Mouse (Mus musculus): ENCODE data around the gene Olfr1028. TPM values are rescaled to one million over a fixed set of nuclear protein-coding genes. Genes with fewer than 3 reads are reported as not detected.

Gene Olfr1028
- polyA plus RNA-seq, 1 experiment from 2014 or later, result not detected

Other genes starting within 250 kb of the Olfr1028 start
- gene Olfr1009, start 235.0 kb upstream of the Olfr1028 start, polyA plus RNA-seq (2015; fragmentation: Nextera tagmentation; extraction: Ambion mirVana), result not detected in 2 replicates
- gene Olfr1012, start 187.7 kb upstream of the Olfr1028 start, polyA plus RNA-seq (2015; fragmentation: Nextera tagmentation; extraction: Ambion mirVana), result not detected in 2 replicates
- gene Olfr1013, start 183.3 kb upstream of the Olfr1028 start, polyA plus RNA-seq (2015; fragmentation: Nextera tagmentation; extraction: Ambion mirVana), result not detected in 2 replicates
- gene Olfr1014, start 177.7 kb upstream of the Olfr1028 start, polyA plus RNA-seq (2015; fragmentation: Nextera tagmentation; extraction: Ambion mirVana), result not detected in 2 replicates
- gene Olfr1015, start 168.4 kb upstream of the Olfr1028 start, polyA plus RNA-seq (2015; fragmentation: Nextera tagmentation; extraction: Ambion mirVana), result not detected in 2 replicates
- gene Olfr1016, start 147.9 kb upstream of the Olfr1028 start, polyA plus RNA-seq (2015; fragmentation: Nextera tagmentation; extraction: Ambion mirVana), result not detected in 2 replicates
- not detected in 2 replicates for gene Olfr1018, start 132.0 kb upstream of the Olfr1028 start, polyA plus RNA-seq (2015; fragmentation: Nextera tagmentation; extraction: Ambion mirVana)
- not detected in 2 replicates for gene Olfr1019, start 105.0 kb upstream of the Olfr1028 start, polyA plus RNA-seq (2015; fragmentation: Nextera tagmentation; extraction: Ambion mirVana)
- not detected in 2 replicates for gene Olfr1020, start 103.4 kb upstream of the Olfr1028 start, polyA plus RNA-seq (2015; fragmentation: Nextera tagmentation; extraction: Ambion mirVana)
- not detected in 2 replicates for gene Olfr1022, start 81.8 kb upstream of the Olfr1028 start, polyA plus RNA-seq (2015; fragmentation: Nextera tagmentation; extraction: Ambion mirVana)
- gene Olfr1023, start 64.8 kb upstream of the Olfr1028 start, polyA plus RNA-seq (2015; fragmentation: Nextera tagmentation; extraction: Ambion mirVana), result not detected in 2 replicates
- gene Olfr1024, start 45.4 kb upstream of the Olfr1028 start, polyA plus RNA-seq (2015; fragmentation: Nextera tagmentation; extraction: Ambion mirVana), result not detected in 2 replicates
- not detected in 2 replicates for gene Olfr1025-ps1, start 35.2 kb upstream of the Olfr1028 start, polyA plus RNA-seq (2015; fragmentation: Nextera tagmentation; extraction: Ambion mirVana)
- not detected in 2 replicates for gene Olfr1026, start 28.9 kb upstream of the Olfr1028 start, polyA plus RNA-seq (2015; fragmentation: Nextera tagmentation; extraction: Ambion mirVana)
- gene Olfr1029, start 23.5 kb downstream of the Olfr1028 start, polyA plus RNA-seq (2015; fragmentation: Nextera tagmentation; extraction: Ambion mirVana), result not detected in 2 replicates
- not detected in 2 replicates for gene Olfr1030, start 28.8 kb downstream of the Olfr1028 start, polyA plus RNA-seq (2015; fragmentation: Nextera tagmentation; extraction: Ambion mirVana)
- gene Olfr1031, start 39.9 kb downstream of the Olfr1028 start, polyA plus RNA-seq (2015; fragmentation: Nextera tagmentation; extraction: Ambion mirVana), result not detected in 2 replicates
- gene Olfr1032, start 55.1 kb downstream of the Olfr1028 start, polyA plus RNA-seq (2015; fragmentation: Nextera tagmentation; extraction: Ambion mirVana), result not detected in 2 replicates
- 4.9 and 5.4 TPM in 2 replicates for gene Olfr1033, start 70.2 kb downstream of the Olfr1028 start, polyA plus RNA-seq (2015; fragmentation: Nextera tagmentation; extraction: Ambion mirVana)
- gene Olfr1034, start 95.4 kb downstream of the Olfr1028 start, polyA plus RNA-seq (2015; fragmentation: Nextera tagmentation; extraction: Ambion mirVana), result 0.06 and 0.09 TPM in 2 replicates
- not detected in 2 replicates for gene Olfr1036, start 123.6 kb downstream of the Olfr1028 start, polyA plus RNA-seq (2015; fragmentation: Nextera tagmentation; extraction: Ambion mirVana)
- gene Olfr1037, start 136.9 kb downstream of the Olfr1028 start, polyA plus RNA-seq (2015; fragmentation: Nextera tagmentation; extraction: Ambion mirVana), result not detected in 2 replicates
- not detected in 2 replicates for gene Olfr1039, start 185.5 kb downstream of the Olfr1028 start, polyA plus RNA-seq (2015; fragmentation: Nextera tagmentation; extraction: Ambion mirVana)
- gene Olfr1040, start 196.3 kb downstream of the Olfr1028 start, polyA plus RNA-seq (2015; fragmentation: Nextera tagmentation; extraction: Ambion mirVana), result not detected in 2 replicates
- gene Olfr1042, start 211.4 kb downstream of the Olfr1028 start, polyA plus RNA-seq (2015; fragmentation: Nextera tagmentation; extraction: Ambion mirVana), result not detected in 2 replicates
- gene Olfr1043, start 217.1 kb downstream of the Olfr1028 start, polyA plus RNA-seq (2015; fragmentation: Nextera tagmentation; extraction: Ambion mirVana), result not detected in 2 replicates
- gene Olfr1044, start 227.4 kb downstream of the Olfr1028 start, polyA plus RNA-seq (2015; fragmentation: Nextera tagmentation; extraction: Ambion mirVana), result not detected in 2 replicates
- gene Olfr52, start 235.2 kb downstream of the Olfr1028 start, polyA plus RNA-seq (2015; fragmentation: Nextera tagmentation; extraction: Ambion mirVana), result not detected in 2 replicates